Mouse (Mus musculus) megakaryocyte, adult 5-6 weeks (primary cell): ENCODE results near the gene Gm10271. TPM values are rescaled to one million over a fixed set of nuclear protein-coding genes. Genes with fewer than 3 reads are reported as not detected.
A peak's percentile ranks its signal among the peaks of the same experiment; 100 is the strongest.

ENCODE experiments used
- ATAC-seq: 2 replicates; pipeline ENCODE4 v1.8.0; 2016; ENCODE audit warnings: mild to moderate bottlenecking, inconsistent platforms; ENCODE audit not compliant: poor library complexity, severe bottlenecking
- total RNA-seq, 2 experiments: library from RNA; stranded (forward) in 1 of 2; stranded (reverse) in 1 of 2; fragments of 153-499, 151-499 nt in 1 of 2; fragments of 221-1000, 200-1000 nt in 1 of 2; gene quantifications; 2 replicates each; pipeline versions ENCODE4 v1.2.3 to v1.2.4; 2015 to 2017

The Gm10271 gene
- total RNA-seq (2015) (not detected in 2 replicates), total RNA-seq (2017) (not detected in 2 replicates)

DNA sequence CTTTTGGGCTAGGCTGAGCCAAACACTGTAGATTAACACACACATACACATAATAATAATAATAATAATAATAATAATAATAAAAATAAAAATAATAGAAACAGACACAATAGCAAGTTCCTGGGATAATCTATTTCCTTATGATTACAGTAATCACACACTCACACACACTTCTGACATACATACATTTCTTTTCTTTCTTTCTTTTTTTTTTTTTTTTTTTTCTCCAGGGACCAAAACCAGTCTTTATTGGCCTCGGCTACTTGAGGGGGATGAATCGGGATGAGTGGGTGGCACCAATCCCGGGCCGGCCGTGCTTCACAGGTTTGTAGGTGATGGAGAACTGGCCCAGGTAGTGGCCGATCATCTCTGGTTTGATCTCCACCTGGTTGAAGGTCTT is at the start of gene Gm10271:
TSS of gene Gm10271 (minus strand) at position 101 of the 400 bp plus-strand sequence.
- ATAC-seq: no peak

DNA sequence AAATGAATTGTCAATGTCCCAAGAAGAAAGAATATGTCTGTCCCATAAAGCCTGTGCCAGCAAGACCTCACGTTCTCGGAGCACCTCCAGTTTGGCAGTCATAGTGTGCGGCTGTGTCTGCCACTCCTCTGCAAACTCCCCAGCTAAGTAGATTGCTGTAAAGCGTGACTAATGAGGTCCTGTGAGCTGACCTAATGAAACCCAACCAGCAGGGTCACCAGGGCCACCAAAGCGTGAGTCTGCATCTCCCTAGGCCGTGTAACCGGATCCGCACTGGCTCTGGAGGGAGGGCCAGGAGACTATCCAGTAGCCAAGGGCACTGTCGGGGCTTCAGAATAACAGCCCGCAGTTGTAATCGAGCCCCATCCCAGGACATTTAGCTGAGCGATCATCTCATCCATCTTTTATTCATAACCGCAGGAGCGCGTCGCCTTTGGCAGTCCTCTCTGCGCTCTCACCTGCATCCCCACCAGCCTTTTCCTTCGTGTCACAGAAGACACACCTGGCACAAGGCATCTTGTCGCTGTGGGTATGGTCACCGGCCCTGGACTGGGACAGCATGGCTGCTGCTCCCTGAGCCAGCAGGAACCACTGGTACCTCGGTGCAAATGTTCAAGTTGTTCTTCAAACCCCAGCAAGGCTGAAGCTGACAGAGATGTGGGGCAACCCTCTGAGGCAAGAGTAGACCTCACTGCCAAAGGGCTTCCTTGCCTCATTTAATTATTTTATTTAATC is 48.8 kb upstream of the Gm10271 start:
- ATAC-seq: no peak

DNA sequence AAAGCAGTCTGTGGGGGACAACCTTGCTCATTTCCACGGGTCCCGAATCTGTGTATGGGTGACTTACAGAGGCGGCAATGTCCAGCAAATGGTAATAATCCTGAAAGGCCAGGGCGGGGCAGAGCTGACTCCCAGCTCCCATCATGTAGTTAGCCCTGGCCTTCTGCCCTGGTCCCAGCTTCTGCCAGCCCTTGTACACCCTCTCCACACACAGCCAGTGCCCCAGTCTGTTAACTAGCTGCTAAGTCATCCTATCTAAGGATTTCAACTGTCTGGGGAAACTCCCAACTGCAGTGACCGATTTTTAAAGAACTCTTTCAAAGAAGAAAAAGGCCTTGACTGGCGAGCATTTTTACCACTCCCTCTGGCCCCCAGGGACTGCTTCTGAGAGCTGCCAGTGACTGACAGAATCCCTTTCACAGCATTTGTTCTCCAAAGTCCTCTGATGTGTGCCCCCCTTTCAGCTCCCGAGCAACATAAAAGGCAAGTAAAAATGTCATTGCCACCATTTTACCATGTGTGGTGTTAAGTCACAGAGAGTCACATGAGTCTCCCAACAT is 46.0 kb upstream of the Gm10271 start:
- ATAC-seq: no peak

DNA sequence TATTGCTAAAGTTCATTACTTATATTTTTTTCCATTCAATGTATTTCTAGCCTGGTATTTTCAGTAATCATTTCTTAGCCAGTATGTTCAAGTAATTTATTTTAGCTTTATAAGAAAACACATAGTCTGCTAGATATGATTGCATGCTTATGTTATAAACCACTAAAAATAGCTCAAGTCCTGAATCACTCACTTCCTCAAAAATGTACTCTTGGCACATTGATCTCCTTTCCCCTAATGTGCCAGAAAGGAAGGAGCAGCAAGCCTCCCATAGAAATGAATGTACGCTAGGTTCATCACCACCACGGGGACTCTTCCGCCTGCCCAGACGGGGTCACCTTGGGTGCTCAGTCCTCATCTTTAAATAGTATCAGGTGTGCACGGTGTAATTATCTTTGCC is 42.2 kb upstream of the Gm10271 start:
- ATAC-seq: no peak

DNA sequence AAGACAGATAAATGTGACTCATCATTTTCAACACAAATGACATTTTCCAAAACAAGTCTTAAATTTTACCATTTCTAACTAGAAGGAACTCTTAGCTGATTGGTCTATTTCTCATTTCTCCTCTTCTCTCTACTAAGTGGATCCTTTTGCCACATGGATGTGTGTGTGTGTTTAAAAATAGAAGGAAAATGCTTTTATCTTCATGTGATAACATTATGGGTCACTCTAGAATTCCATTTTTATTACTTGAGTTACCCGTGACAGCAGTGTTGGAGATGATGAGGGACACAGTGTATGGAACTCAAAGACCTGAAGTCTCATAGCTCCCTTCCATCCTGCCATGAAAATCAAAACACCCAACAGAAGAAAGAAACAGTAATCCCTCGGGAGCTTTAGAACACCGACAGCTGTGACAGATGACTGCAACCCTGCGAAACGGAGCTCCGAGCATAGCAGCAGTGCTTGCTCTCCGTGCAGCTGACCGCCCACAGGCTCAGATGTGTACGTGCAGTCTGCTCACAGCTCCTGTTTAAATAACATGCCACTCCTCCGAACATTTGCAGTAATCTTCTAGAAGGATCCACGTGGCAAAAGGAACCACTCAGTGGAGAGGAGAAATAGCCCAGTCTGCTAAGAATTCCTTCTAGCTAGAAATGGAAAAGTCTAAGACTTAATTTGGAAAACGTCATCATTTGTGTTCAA is 41.4 kb upstream of the Gm10271 start:
- ATAC-seq: no peak

DNA sequence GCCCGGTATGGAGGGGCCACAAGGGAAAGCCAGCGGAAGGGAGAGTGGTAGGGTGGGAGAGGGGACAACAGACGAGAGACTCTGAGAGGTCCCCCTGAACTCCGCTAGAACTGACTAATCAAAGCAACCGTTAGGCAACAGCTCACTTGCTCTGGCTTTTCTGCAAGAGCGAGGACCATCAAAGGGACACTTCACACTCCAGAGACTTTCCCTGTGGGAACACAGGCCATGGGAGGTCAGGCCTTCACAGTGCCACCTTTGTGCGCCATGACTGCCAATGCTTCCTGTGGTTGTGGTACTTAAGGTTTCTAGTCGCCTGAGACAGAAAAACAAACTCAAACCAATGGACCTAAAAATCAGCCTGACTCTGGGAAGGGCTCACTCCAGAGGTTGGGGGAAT is 38.6 kb upstream of the Gm10271 start:
- no peak for ATAC-seq

DNA sequence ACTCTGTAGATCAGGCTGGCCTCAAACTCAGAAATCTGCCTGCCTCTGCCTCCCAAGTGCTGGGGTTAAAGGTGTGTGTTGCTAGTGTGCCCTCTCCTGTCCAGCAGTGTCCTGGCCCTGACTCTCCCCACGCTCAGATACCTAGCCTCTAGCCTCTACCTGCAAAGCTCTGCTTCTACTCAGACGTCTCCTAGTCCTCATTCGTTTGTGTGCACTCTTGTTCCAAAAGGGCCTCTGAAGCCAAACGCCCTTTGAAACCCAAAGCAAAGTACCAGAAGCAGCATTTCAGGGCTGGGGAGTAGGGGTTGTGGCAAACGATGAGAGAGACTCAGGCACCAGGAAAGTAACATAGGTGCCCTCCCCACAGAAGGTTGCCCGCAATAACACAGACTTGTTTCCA is 37.3 kb upstream of the Gm10271 start:
- ATAC-seq: no peak

DNA sequence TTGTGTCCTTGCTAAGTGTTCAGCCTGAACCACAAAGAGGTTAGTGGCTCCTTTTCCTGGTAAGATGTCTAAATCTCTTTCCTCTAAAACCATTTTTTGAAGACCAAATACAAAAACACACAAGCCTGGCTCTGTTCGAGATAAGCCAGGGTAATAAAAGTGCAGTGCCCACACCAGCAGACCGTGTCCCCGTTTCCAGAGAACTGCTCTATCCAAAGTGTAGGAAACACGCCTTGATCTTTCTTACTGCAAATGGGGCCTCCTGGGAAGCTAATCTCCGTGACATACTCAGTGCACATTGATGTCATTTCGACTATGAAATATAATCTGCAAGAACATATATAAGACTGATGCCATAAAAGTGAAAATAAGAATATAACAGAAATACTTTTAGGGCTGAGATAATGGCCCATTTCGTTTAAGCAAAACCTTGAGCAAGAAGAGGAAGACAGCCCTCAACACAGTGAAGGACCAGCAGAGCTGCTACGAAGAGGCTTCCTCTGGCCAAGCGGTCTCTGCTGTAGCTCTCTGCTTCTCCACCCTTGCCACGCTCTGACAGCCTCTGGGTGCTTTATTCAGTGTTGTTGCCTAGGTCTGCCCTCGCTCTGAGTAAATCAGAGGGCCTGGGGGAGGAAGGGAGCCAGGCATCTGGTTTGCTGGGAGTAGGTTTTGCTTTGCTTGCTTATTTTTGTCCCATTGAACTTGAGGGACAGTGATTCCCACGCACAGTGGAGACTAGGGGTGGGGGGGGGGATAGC is 33.5 kb upstream of the Gm10271 start:
- no peak for ATAC-seq

DNA sequence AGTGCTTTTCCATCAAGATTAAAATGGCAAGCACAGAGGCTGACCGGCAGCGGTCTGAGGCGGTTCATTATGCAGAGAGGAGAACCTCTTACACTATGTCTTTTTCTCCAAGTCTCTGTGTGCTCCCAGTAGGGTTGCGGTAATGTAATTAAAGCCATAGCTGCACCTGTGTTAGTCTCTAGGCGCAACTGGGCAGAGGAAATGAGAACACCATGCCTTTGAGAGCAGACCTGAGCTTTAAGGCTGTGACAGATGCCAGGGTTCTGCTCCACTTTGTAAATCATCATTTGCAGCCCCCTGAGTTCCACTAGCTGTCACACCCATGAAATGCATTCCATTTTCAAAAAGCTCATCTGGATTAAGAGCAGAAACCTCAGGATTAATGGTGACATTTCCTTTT is 32.3 kb upstream of the Gm10271 start:
- no peak for ATAC-seq

DNA sequence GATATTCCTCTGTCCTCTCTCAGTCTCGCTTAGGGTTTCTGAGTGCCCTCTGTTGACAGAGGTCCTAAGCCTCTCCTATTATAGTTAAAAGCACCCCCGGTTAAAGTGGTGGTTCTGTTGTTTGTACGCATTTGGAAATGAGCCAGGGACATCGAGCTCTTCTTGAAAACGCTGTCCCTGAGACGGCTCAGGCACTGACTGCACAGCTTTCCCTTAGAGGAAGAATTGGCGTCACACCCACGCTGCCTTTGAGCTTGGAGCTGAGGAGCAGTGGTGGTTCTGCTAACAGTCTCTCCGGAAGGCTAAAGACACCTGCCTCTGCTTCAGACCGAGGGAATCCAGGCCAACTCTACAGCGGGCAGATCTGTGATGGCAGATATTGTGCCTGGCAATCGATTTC is 28.6 kb upstream of the Gm10271 start:
- ATAC-seq: no peak

DNA sequence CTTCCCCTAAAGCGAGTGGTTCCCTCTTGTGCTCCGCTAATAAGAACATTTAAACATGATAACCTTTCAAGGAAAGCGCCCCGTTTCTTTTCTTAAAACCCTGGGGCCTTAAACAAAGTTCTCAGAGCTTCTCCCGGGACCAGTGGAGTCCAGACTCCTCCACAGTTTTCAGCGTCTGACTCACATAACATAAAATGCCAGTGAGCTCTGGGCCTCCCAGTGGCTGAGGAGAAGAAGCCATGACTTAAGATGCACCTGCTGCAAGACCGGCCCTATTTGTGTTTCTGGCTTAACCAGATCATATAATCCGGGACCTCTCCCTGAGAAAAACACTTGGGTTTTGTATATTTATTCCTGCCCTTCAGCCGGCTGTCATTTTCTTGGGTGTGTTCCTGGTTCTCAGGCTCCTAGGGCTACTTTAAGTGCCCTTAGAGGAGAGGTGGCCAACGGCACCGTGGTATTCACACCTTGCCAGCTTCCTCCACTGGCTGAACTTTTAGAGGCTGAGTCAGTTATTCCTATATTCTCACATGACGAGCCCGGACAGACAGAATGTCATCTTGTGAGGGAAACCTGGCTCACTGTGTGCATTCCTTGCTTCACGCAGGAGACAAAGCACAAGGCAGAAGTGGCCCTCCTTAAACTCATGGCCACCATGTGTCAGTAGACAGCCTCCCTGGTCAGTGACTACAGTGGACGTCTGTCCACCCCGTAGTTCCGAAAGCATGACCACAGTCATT is 26.5 kb upstream of the Gm10271 start:
- ATAC-seq: no peak

DNA sequence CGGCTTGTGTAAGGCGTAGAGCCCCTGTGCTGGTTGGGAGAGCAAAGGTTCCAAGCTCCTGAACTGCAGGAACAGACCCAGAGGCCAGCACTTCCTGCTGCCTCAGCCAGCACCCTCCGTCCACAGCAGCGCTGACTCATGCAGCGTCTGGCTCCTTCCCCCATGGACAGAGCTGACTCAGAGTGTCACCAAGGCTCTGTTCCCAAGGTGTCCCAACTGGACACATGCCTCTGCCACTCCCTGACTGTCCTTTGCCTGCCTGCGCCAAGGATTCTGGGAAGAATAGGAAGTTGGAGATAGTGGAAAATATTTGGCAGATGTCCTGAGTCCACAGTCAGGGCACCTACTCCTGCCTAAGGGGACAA is 23.8 kb upstream of the Gm10271 start:
- ATAC-seq: peak; percentile 45

DNA sequence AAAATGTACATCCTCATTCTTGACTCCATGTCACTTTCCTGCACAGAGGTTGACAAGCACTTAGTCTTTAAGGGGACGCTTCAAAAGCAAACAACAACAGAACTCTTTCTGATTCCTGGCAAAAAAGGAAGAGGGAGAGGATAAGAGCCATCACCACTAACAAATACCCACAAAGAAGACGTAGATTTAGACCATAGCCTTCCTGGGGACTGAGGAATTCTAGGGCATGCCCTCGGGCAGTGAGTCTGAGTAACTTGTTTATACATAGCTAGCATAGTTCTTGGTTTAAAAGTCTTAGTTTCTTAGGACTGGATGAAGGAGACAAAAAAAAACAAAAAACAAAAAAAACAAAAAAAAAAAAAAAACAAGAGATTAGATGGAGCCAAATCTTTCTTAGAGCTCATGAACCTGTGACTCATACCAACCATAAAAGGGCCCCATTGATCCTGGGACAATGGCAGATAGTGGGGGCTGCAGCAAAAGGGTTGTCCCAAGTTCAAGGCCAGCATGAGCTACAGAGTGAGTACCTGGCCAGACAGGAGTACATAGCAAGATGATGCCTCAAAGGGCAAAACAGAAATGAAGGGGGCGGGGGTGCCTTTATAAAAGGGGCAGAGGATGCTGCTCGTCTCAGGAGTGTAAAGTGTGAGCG is 23.3 kb upstream of the Gm10271 start:
- no peak for ATAC-seq

DNA sequence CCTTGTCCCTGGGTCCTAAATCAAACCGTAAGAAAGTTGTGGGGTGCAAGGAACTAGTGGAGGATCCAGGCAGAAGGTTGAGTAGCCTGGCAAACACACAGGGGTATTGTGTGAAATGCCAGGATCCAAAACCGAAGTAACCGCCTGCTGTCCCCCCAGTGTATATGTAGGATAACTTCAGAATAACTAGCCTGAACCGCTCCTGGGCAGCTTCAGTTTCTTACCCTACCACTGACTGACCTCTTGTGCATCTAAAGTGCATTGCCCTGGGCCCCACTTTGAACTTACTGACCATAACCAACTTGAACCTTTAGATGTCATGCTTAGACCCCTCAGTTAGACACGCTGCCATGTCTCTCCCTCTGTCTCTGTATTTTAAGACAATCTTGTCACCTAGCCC is 22.8 kb upstream of the Gm10271 start:
- no peak for ATAC-seq

DNA sequence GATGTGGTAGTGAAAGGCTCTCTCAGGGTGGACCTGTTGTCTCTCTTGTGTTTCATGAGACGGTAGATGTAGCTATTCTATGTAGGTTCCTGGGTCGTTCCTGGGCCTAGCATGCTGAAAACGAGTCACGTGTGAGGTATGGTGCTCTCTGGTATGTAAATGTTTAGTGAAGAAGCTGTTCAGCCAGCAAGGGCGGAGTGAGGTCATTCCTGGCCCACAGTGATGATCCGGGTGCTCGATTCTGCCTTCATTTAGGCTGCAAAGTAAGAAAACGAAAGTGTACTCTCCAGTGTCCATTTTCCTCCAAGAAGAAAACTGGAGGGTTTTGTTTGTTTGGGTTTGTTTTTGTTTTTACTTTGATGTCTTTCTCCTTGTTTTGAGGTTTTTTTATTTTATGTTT is 21.6 kb upstream of the Gm10271 start:
- ATAC-seq: no peak

DNA sequence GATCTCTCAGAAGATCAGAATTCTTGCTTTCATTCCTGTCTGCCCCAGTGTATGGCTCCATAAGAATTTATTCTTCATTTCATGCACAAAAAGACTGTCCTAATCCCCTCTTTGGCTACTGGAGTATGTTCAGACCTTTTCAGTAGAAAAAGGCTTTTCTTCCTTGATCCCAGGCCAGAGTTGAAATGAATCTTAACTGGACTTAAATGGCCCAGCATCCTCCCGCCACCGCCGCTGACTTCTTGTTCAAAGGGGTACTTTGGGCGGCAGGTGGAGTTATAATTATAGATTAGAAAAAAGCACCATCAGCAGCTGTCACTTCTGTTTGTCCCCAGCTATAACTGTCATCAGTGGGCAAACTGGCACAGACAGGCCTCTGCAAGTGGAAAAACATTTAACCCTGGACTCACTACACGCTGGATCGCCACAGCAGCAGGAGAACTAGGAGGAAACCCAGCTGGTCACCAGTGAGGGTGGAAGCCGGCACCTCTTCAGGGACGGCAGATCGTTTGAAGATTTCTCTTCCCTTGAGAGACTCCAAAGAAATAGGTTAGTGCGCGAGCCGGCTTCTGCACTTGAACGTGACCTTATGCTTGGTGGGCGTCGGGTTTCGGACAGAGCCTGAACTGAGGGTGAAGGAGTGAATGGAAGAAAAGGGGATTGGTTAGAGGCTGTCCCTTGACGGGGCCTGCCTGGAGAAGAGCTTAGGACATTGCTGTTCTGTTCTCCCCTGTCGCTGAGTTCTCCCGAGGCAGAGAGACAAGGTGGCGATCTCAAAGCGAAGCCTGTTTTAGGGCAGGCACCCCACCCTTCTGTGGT is 14.1 kb upstream of the Gm10271 start, which contains the start of gene Best3:
TSS of gene Best3 (plus strand) at position 51 of the 819 bp plus-strand sequence.
- ATAC-seq: no peak

DNA sequence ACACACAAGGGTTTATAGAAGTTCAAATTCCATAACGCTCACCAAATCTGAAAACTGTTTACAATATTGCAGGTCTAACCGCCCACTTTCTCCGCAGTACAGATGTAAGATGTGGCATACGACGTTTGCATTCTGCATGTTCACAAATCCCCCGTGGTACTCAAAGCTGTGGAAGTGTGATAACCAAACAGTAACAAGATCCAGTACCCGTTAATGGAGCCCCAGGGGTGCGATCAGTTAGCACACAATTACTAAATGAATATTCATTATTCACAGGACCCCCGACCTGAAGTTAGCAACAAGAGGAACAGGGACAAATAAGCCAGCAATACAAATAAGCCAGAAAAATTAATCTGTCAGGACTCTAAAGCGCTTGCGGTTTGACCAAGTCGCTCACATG is 12.4 kb upstream of the Gm10271 start:
- ATAC-seq: no peak

DNA sequence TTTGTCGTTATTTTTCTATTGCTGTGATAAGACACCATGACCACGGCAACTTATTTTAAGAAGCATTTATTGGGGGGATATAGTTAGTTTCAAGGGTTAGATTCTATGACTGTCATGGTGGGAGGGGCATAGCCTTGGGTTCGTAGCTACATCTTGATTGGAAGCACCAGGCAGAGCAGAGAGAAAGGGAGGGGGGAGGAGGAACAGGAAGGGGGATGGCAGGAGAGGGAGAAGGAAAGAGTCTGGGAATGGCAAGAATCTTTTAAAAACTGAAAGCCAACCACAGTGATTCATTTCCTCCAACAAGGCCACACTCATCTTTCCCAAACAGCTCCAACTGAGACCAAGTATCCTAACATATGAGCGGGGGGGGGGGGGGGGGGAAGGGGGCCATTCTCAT is 10.1 kb upstream of the Gm10271 start:
- ATAC-seq: no peak

DNA sequence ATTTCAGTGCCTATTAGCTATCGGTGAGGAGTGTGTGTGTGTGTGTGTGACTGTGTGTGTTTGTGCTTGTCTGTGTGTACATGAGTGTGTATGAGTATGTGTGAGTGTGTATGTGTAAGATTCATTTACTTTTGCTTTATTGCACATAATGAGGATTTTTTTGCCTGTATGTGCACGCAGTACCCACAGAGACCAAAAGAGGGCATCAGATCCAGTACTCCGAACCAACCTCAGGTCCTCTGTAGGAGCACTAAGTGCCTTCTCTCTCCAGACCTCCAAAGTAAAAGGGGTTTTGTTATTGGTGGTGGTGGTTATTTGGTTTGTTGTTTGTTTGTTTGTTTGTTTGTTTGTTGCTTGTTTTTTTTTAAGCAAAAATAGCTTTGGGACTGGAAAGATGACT is 8.5 kb upstream of the Gm10271 start:
- ATAC-seq: peak; percentile 72
